Mouse (Mus musculus) left cerebral cortex, postnatal 25 days (tissue): ENCODE data around the gene Sgk2. TPM values are rescaled to one million over a fixed set of nuclear protein-coding genes. Genes with fewer than 3 reads are reported as not detected.

Experiments
- DNase-seq, 2 experiments: peaks; one replicate each; pipeline ENCODE4 v3.0.0; 2022; ENCODE audit warnings: low spot score in 2 of 2, mixed read lengths in 1 of 2
- intact Hi-C: fragments of 180-260 bp; cut with DNase I; formaldehyde crosslinking; loops from one replicate; pipeline ENCODE4 v1.15.1; 2025
- total RNA-seq, 2 experiments: library from RNA; stranded (reverse); gene quantifications; 2 replicates each; pipeline ENCODE4 v1.2.3; 2021

Sgk2 gene
- 1 to 10 TPM in 1 of 2 experiments, under 1 TPM in 1; 0.76 to 1.1 TPM for total RNA-seq

DNA sequence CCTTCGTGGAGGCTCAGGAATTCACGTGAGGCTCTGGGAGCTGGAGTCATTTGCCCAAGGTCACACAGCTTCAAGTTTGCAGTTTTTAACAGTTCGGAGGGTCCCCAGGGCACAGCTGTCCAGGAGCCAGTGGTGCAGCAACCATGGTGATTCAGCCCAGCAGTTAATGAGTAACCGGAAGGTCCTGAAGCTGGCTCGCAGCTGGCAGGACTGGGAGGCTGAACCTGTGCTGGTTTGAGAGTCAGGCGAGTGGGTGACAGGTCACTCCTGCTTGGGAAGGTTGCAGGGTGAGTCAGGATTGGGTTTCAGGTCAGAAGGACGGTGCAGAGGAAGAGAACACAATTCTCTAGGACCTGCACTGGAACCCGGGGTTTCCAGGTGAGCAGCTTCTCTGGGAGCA is at the start of gene Sgk2:
Gene Sgk2, plus strand, starts transcription at position 113 of the 400 bp plus-strand sequence.
- DNase-seq, result no peak
- intact Hi-C loops, result no loop called here

GRCm38 (mm10) chr2:162939562-162939961 is 47.6 kb upstream of the Sgk2 start:
- intact Hi-C loops, result no loop called here
- no peak for DNase-seq

DNA sequence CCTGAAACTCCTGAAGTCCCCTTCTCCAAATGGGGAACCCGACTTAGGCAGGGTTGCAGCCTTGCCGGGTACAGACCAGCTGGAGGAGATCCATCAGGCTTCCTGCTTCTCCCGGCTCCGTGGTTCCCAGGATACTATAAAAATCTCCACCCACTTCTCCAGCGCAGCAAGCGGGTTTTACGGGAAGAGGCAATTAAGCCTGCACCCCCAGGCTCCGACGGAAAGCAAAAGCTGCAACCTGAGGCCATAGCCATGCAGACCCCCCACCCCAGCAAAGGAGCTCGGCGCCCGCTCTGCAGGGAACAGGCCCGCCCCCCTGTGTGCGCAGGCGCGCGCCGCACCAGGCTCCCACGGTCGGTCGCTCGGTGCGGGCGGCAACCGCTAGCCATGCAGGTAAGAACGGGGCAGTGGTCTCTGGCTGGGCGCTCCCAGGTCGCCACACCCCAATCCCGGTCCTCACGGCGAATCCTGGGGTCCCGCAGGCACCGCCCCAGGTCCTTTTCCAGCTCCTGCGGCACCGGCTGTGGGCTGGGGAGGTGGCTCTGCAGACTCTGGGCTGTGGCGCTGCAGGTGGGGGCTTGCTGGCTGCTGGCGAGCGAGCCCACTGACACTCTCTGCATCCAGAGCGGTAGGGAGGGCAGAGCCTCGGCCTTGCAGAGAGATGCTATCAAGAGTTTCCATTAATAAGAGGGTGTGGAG is 43.8 kb upstream of the Sgk2 start, which contains the start of gene L3mbtl1:
Gene L3mbtl1, plus strand, starts transcription at position 325 of the 699 bp plus-strand sequence.
- intact Hi-C loops, result no loop called here
- DNase-seq, result peak; percentile 71 to 78

DNA sequence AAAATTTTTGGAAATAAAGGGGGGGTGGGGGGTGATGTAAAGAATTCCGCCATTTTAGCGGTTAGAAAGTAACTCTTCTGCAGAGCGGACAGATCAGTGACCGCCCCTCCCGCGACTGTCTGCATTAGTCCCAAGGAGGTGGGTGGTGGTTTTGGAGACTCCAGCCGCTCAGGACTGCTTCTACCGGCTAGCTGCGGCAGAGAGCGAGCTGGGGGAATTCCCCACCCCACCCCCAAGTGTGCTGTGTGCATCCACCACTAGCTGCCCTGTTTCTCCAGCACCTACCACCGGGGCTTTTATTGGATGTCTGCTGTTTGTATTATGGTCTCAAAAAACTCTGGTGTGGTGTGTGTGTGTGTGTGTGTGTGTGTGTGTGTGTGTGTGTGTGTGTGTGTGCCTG is 43.2 kb upstream of the Sgk2 start:
- intact Hi-C loops, result no loop called here
- peak; percentile 30 to 38 for DNase-seq

- intact Hi-C loops, result no loop called here
- no peak for DNase-seq
Observed at GRCm38 (mm10) chr2:162946964-162947363, 40.2 kb upstream of the Sgk2 start.

- intact Hi-C loops, result no loop called here
- DNase-seq, result peak; percentile 28 to 46
Observed at GRCm38 (mm10) chr2:162947736-162948135, 39.4 kb upstream of the Sgk2 start.

- intact Hi-C loops, result no loop called here
- DNase-seq, result no peak
Observed at GRCm38 (mm10) chr2:162948221-162948620, 38.9 kb upstream of the Sgk2 start.

GRCm38 (mm10) chr2:162950776-162951175 is 36.4 kb upstream of the Sgk2 start:
- DNase-seq, result no peak
- intact Hi-C loops, result no loop called here

- intact Hi-C loops, result no loop called here
- DNase-seq, result no peak
Observed at GRCm38 (mm10) chr2:162956843-162957242, 30.3 kb upstream of the Sgk2 start.

DNA sequence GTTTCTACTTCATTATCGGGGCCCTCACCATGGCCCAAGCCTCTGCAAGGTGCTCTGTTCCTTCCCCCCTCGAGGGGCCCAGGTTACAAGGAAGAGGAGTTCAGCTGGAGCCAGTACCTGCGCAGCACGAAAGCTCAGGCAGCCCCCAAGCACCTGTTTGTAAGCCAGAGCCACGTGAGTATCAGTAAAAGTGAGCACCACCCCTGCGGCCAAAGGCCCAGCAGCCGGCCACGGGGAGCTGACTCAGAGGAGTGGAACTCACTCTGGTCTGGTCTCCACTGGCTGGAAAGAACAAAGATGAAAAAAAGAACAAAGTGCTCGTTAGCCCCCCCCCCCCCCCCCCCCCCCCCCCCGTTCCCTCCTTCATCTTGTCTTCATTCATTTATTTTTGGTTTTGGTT is 25.8 kb upstream of the Sgk2 start:
- intact Hi-C loops, result no loop called here
- no peak for DNase-seq

GRCm38 (mm10) chr2:162966734-162967133 is 20.4 kb upstream of the Sgk2 start:
- no peak for DNase-seq
- intact Hi-C loops, result no loop called here

GRCm38 (mm10) chr2:162968357-162968756 is 18.8 kb upstream of the Sgk2 start:
- no peak for DNase-seq
- intact Hi-C loops, result loop anchor here (2.0 kb wide), 1 partner anchor 30 kb away; no protein-coding TSS in a partner anchor

DNA sequence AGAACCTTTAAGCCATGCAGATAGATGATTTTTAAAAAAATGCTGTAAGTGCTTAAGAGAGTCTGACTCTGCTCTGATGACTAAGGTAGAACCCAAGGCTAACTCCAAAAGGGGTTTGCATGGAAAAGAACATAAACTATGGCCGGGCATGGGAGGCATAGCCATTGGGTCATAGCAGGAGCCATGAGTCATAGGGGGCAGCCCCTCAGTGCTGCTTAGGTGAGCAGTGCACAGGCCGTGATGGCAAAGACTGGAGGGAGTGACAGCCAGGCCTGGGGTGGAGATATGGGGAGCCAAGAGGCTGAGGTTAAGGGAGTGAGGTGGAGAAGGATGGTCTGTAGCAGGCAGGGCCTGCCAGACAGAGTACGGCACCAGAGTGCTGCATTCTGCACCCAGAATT is 18.0 kb upstream of the Sgk2 start:
- DNase-seq, result no peak
- intact Hi-C loops, result loop anchor here (2.0 kb wide), 1 partner anchor 30 kb away; no protein-coding TSS in a partner anchor

DNA sequence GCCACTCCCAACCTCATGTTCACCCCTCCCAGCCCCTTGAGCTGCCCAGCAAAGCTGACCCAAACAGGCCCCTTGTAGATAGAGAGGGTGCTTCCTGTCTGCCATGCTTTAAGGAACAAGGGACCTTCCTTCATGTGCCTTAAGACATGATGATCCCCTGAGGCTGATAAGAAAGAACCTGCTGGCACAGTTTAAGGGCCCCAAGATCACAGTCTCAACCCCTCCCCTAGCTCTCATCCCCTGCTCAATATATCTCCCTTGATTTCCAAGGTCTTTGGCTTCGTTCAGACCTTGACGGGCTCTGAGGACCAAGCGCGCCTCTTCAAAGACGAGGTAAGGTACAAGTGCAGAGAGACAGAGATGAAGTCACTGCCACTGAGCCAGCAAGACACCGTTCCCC is 16.2 kb upstream of the Sgk2 start:
- no peak for DNase-seq
- intact Hi-C loops, result no loop called here

GRCm38 (mm10) chr2:162972752-162973151 is 14.4 kb upstream of the Sgk2 start:
- intact Hi-C loops, result no loop called here
- no peak for DNase-seq

DNA sequence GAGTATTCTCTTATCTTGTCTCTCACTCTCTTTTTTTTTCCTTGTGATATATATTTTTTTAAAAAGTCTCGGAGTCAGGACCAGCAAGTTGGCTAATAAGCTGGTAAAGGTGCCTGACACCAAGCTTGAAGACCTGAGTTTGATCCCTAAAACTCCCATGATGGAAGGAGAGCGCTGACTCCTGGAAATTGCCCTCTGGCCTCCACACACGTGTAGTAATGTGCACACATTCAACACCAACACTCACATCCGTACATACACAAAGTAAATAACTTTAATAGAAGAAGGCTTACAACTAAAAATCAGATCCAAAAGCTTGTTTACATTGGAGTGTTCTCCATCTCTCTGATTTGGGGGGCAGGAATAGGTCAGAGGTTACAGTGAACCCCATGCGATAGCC is 13.9 kb upstream of the Sgk2 start:
- intact Hi-C loops, result no loop called here
- DNase-seq, result no peak

DNA sequence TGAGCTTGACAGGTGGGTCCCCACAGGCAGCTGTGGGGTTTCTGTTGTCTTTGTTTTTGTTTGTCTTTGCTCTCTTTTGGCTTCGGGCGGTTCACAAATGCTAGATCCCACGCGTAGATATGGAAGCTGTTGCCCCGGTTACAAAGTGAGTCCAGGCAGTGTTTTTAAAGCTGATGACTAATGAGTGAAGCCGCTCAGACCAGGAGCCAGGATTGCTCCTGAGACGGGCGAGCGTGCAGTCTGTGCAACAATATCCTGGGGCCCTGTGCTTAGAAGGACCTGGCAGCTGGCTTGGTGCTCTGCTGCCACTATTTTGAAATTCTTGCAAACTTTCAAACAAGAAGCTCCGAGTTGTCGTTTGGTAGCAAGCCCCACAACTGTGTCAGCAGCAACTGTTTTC is 13.5 kb upstream of the Sgk2 start:
- DNase-seq, result no peak
- intact Hi-C loops, result no loop called here

GRCm38 (mm10) chr2:162975157-162975775 is 11.9 kb upstream of the Sgk2 start:
- DNase-seq, result peak in 1 of 2 experiments; percentile 29
- intact Hi-C loops, result no loop called here

DNA sequence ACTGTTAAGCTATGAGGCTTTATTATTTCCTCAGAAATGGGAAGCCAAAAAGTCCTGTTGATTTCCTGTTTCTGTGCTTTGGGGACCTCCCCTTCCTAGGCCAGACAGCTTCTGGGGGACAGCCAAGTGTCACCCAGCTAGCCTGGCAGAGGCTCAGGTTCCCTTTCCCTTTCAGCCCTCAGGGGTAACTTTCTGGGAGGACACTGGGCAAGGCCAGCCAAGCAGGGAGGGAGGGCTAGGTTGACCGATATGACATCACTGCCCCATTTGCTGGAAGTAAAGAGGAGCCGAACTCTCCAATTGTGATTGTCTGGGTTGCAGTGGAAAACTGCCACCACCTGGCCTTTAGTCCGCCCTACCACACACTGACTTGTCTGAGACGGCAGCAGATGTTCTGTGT is 11.1 kb upstream of the Sgk2 start:
- intact Hi-C loops, result no loop called here
- no peak for DNase-seq

DNA sequence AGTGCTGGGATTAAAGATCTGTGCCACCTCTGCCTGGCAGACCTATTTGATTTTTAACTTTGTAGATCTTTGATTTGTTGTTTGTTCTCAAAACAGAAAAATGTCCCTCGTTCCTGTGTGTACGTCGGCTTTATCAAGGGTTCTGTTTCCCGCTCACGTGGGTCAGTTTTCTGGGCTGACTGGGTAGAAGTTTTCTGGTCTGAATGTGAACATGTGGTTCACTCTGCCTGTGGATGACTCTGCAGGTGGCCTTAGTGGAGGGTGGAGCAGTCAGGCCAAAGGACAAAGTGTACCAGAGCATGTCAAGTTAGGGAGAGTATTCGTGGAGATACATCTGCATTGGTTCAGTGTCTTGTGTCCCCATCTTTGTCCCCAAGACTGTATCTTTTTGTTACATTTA is 2.7 kb upstream of the Sgk2 start:
- intact Hi-C loops, result no loop called here
- no peak for DNase-seq

DNA sequence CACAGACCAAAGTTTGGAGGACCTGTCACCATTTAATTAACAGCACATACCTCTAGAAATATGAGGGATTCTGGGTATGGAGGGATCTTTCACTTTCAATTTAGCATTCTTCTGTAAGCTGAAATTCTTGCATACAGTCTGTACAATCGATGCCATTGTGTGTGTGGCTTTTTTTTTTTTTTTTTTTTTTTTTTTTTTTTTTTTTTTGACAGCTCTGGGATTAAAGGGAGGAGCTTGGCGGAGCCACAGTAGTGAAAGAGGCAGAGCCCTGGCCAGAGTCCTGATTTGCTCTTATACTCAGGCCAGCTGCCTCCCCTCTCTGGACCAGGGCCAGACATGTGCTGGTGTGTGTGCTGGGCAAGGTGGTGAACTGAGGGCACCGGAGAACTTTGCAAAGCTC is 1.2 kb upstream of the Sgk2 start:
- DNase-seq, result no peak
- intact Hi-C loops, result no loop called here
